Mouse (Mus musculus) neural tube, embryonic 15.5 days (tissue): ENCODE data around the gene Stmn1. TPM values are rescaled to one million over a fixed set of nuclear protein-coding genes. Genes with fewer than 3 reads are reported as not detected.

Experiments
- ATAC-seq: fragments of 200-750 bp; cut with Nextera tagmentation; 2 replicates; pipeline ENCODE4 v1.8.0; 2017; ENCODE audit warnings: mild to moderate bottlenecking, moderate TSS enrichment, moderate library complexity; ENCODE audit not compliant: low FRiP score
- H3K27ac ChIP-seq: fragments of 300-500 bp; sonication (generic); replicated peaks from 2 replicates; pipeline ENCODE4 v1.5.1; 2015; ENCODE audit warnings: mild to moderate bottlenecking, inconsistent platforms
- H3K27me3 ChIP-seq: fragments of 300-500 bp; sonication (generic); replicated peaks from 2 replicates; pipeline ENCODE4 v1.6.1; 2015; ENCODE audit warnings: inconsistent platforms
- H3K36me3 ChIP-seq: fragments of 300-500 bp; sonication (generic); 2 replicates; pipeline ENCODE4 v1.6.1; 2015; ENCODE audit warnings: inconsistent platforms
- H3K4me1 ChIP-seq: fragments of 300-500 bp; sonication (generic); 2 replicates; pipeline ENCODE4 v1.6.1; 2015; ENCODE audit warnings: inconsistent platforms
- H3K4me2 ChIP-seq: fragments of 300-500 bp; sonication (generic); 2 replicates; pipeline ENCODE4 v1.6.1; 2015; ENCODE audit warnings: inconsistent platforms, mild to moderate bottlenecking, moderate library complexity
- H3K4me3 ChIP-seq: fragments of 300-500 bp; sonication (generic); replicated peaks from 2 replicates; pipeline ENCODE4 v1.5.1; 2015; ENCODE audit warnings: mild to moderate bottlenecking, inconsistent platforms
- H3K9ac ChIP-seq: fragments of 300-500 bp; sonication (generic); replicated peaks from 2 replicates; pipeline ENCODE4 v1.6.1; 2015; ENCODE audit warnings: mild to moderate bottlenecking, inconsistent platforms
- H3K9me3 ChIP-seq: fragments of 300-500 bp; sonication (generic); replicated peaks from 2 replicates; pipeline ENCODE4 v1.6.1; 2016; ENCODE audit warnings: inconsistent platforms
- WGBS: fragments of 180-500 bp; shearing (Covaris S2); methylation state at CpG from one replicate; pipeline ENCODE4 v1.1.7; 2015; ENCODE audit warnings: mixed read lengths; 5-methylcytosine and 5-hydroxymethylcytosine counted together
- polyA plus RNA-seq: library from polyadenylated mRNA; unstranded; fragments of >200 nt; fragmentation: Nextera tagmentation; extraction: Ambion mirVana; gene quantifications from 2 replicates; pipeline ENCODE4 v1.2.1, GENCODE M21; 2015

The Stmn1 gene
- polyA plus RNA-seq, 1 experiment from 2014 or later, result 4,915 TPM

GRCm38 (mm10) chr4:134505966-134506594 lies 38.0 kb downstream of the Stmn1 start:
- peaks cover 5% of the 10 kb centered on the region for H3K4me1 ChIP-seq
- H3K9ac ChIP-seq, result no peak overlapping the region
- H3K27ac ChIP-seq, result no peak overlapping the region
- WGBS, result 85% methylated on average over 3 of the region's 4 CpGs
- peaks cover 18% of the 10 kb centered on the region for H3K36me3 ChIP-seq
- H3K4me2 ChIP-seq, result no peak overlapping the region
- no peak overlapping the region for H3K4me3 ChIP-seq
- H3K27me3 ChIP-seq, result no peaks in the 10 kb centered on the region
- ATAC-seq, result no peak
- H3K9me3 ChIP-seq, result no peaks in the 10 kb centered on the region

DNA sequence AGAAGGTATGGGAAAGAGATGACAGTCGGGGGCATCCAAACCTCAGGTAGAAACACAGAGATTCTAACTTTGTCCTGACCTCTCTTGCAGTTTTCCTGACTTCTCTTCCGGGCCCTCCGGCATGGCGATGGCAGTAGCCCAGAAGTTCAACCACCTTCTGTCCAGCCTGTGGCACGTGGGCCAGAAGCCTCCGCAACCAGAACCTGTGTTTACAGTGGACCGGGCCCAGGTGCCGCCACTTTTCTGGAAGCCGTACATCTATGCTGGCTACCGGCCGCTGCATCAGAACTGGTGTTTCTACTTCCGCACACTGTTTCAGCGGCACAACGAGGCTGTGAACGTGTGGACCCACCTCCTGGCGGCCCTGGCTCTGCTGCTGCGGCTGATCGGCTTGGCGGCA lies 38.6 kb downstream of the Stmn1 start:
- 92% methylated on average over 19 of the region's 19 CpGs for WGBS
- H3K27me3 ChIP-seq, result no peaks in the 10 kb centered on the region
- no peaks in the 10 kb centered on the region for H3K9me3 ChIP-seq
- H3K4me3 ChIP-seq, result no peak overlapping the region
- peaks cover 8% of the 10 kb centered on the region for H3K4me1 ChIP-seq
- H3K27ac ChIP-seq, result no peak overlapping the region
- ATAC-seq, result no peak
- H3K36me3 ChIP-seq, result peaks cover 18% of the 10 kb centered on the region
- no peak overlapping the region for H3K9ac ChIP-seq
- no peak overlapping the region for H3K4me2 ChIP-seq

DNA sequence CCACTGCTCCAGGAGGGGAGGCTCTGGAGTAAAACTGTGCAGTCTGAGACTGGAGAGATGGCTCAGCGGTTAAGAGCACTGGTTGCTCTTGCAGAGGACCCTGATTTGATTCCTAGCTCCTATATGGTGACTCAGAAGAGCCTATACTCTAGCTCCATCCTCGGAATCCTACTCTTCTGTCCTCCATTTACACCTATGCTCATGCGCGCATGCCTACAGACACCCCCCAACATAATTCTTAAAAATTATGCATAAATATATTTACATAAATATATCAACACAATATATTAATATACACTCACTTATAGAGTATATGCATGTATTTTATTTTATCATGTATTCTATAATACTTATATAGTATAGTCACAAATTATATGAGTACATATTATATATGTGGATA lies 42.3 kb downstream of the Stmn1 start:
- no peaks in the 10 kb centered on the region for H3K27me3 ChIP-seq
- H3K4me2 ChIP-seq, result peak overlapping the region; percentile 98
- WGBS, result 82% methylated on average over 4 of the region's 4 CpGs
- H3K36me3 ChIP-seq, result peaks cover 18% of the 10 kb centered on the region
- peaks cover 13% of the 10 kb centered on the region for H3K4me1 ChIP-seq
- no peak overlapping the region for H3K27ac ChIP-seq
- peak overlapping the region; percentile 53; the same call in 1 of the 2 replicates for H3K4me3 ChIP-seq
- ATAC-seq, result 0 out of 2 replicates have a peak, but pooled peaks have one; percentile 39
- H3K9me3 ChIP-seq, result no peaks in the 10 kb centered on the region
- H3K9ac ChIP-seq, result no peak overlapping the region

GRCm38 (mm10) chr4:134510845-134511411 lies 42.8 kb downstream of the Stmn1 start, which contains the start of gene Aunip:
Aunip (plus strand) TSS chr4:134510999.
- Histone ChIP-seq H3K9me3 (no peaks in the 10 kb centered on the region), H3K4me3 (peak within 1 kb of the TSS; percentile 53), H3K4me1 (peaks cover 13% of the 10 kb centered on the region), H3K4me2 (peak within 1 kb of the TSS; percentile 98), H3K9ac (peak within 1 kb of the TSS; percentile 43), H3K36me3 (peaks cover 18% of the 10 kb centered on the region), H3K27ac (no peak within 1 kb of the TSS), H3K27me3 (no peaks in the 10 kb centered on the region)
- WGBS, result under 1% methylated on average over 42 of the region's 42 CpGs
- ATAC-seq, result peak; percentile 95

GRCm38 (mm10) chr4:134511730-134512129 lies 43.6 kb downstream of the Stmn1 start:
- no peak overlapping the region for H3K27ac ChIP-seq
- H3K27me3 ChIP-seq, result no peaks in the 10 kb centered on the region
- no peak overlapping the region for H3K9ac ChIP-seq
- WGBS, result 77% methylated on average over 6 of the region's 6 CpGs
- no peak overlapping the region for H3K4me3 ChIP-seq
- no peaks in the 10 kb centered on the region for H3K9me3 ChIP-seq
- no peak for ATAC-seq
- H3K4me2 ChIP-seq, result peak overlapping the region; percentile 98
- H3K4me1 ChIP-seq, result peaks cover 13% of the 10 kb centered on the region
- H3K36me3 ChIP-seq, result peaks cover 17% of the 10 kb centered on the region

DNA sequence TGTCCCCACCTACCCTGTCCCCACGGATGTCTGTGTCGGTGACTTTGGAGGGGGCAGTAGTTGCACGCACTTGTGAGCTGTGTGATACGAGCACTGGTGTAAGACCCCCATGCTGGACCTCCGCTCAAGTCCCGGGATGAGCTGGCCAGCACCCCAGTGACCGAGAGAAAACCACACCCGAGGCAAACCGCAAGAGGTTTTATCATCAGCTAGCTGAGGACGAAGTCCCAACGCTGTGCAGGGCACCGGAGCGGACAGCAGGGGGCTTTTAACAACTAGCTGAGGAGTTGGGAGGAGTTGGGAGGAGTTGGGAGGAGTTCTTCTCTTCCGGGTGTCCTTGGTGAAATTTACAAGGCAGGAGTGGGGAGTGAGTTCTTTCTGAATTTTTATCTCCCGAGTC lies 44.7 kb downstream of the Stmn1 start:
- no peaks in the 10 kb centered on the region for H3K27me3 ChIP-seq
- ATAC-seq, result no peak
- peak overlapping the region; percentile 43 for H3K4me2 ChIP-seq
- H3K36me3 ChIP-seq, result peaks cover 6% of the 10 kb centered on the region
- H3K4me1 ChIP-seq, result peaks cover 13% of the 10 kb centered on the region
- H3K9ac ChIP-seq, result no peak overlapping the region
- no peaks in the 10 kb centered on the region for H3K9me3 ChIP-seq
- 15% methylated on average over 15 of the region's 15 CpGs for WGBS
- no peak overlapping the region for H3K4me3 ChIP-seq
- no peak overlapping the region for H3K27ac ChIP-seq

DNA sequence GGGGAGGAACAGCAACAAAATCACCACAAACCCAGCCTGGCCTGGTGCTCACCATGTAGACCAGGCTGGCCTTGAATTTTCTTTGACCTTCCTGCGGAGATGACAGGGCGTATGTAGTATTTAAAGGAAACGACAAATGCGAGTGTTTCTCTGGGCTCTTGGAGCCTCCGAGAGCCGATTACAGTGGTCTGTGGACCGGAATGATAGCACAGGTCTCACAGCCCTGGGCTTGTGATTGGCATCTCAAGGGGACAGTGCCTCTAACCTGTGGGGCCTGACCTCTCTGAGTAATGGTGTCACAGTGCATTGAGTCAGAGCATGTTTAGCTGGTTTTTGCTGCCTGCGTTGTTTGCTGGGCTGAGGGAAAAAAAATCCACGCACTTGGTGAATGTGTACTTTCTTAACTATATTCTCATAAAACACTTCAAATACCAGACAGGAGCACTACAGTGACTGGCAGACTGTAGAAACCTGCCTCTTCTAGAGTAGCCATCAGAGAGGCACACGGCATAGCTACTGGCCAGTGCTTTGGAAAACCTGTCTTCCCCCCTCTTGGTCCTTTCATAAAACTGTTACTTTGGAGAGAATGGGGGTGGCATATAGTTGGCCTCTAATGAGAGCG lies 46.3 kb downstream of the Stmn1 start:
- Histone ChIP-seq H3K27ac (no peak overlapping the region), H3K36me3 (no peaks in the 10 kb centered on the region), H3K27me3 (no peaks in the 10 kb centered on the region), H3K9ac (no peak overlapping the region), H3K4me1 (peaks cover 13% of the 10 kb centered on the region), H3K4me3 (no peak overlapping the region), H3K4me2 (no peak overlapping the region), H3K9me3 (no peaks in the 10 kb centered on the region)
- ATAC-seq, result no peak
- 94% methylated on average over 11 of the region's 11 CpGs for WGBS

GRCm38 (mm10) chr4:134515614-134516013 lies 47.5 kb downstream of the Stmn1 start:
- no peak for ATAC-seq
- H3K9me3 ChIP-seq, result no peaks in the 10 kb centered on the region
- no peaks in the 10 kb centered on the region for H3K36me3 ChIP-seq
- H3K27me3 ChIP-seq, result no peaks in the 10 kb centered on the region
- H3K4me2 ChIP-seq, result no peak overlapping the region
- H3K27ac ChIP-seq, result no peak overlapping the region
- no peak overlapping the region for H3K4me3 ChIP-seq
- H3K4me1 ChIP-seq, result peaks cover 13% of the 10 kb centered on the region
- 88% methylated on average over 7 of the region's 7 CpGs for WGBS
- H3K9ac ChIP-seq, result no peak overlapping the region

- Histone ChIP-seq H3K27ac (no peak overlapping the region), H3K9me3 (no peaks in the 10 kb centered on the region), H3K9ac (no peak overlapping the region), H3K4me2 (no peak overlapping the region), H3K4me3 (no peak overlapping the region), H3K4me1 (peaks cover 5% of the 10 kb centered on the region; the same call in 1 of the 2 replicates), H3K27me3 (no peaks in the 10 kb centered on the region), H3K36me3 (no peaks in the 10 kb centered on the region)
- ATAC-seq, result no peak
- WGBS, result 80% methylated on average over 8 of the region's 8 CpGs
Measured at GRCm38 (mm10) chr4:134516981-134517380, 48.9 kb downstream of the Stmn1 start.

- H3K4me1 ChIP-seq, result peaks cover 1% of the 10 kb centered on the region; the same call in 1 of the 2 replicates
- no peak overlapping the region for H3K4me3 ChIP-seq
- H3K36me3 ChIP-seq, result no peaks in the 10 kb centered on the region
- H3K9ac ChIP-seq, result no peak overlapping the region
- H3K4me2 ChIP-seq, result no peak overlapping the region
- 87% methylated on average over 10 of the region's 10 CpGs for WGBS
- no peak overlapping the region for H3K27ac ChIP-seq
- no peaks in the 10 kb centered on the region for H3K9me3 ChIP-seq
- H3K27me3 ChIP-seq, result no peaks in the 10 kb centered on the region
- ATAC-seq, result no peak
Measured at GRCm38 (mm10) chr4:134517719-134518118, 49.6 kb downstream of the Stmn1 start.

DNA sequence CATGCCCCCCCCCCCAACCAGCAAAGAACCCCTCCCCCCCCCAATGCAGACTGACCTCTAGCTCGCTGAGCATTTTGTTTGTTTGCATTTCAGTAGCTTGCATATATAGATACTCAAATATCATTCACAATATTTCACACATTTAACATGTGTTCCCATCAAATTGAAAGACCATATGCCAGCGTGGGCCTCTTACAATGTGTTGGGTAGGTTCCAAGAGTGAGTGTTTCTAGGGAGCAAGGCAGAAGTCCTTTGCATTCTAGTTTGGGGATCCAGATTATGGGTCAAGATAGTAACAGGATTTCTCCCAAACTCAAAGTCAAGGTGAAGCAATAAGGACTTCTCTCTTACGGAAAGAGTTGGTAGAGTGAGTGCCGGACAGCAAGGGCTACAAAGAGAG lies 50.4 kb downstream of the Stmn1 start:
- H3K9ac ChIP-seq, result no peak overlapping the region
- no peak overlapping the region for H3K4me3 ChIP-seq
- H3K27me3 ChIP-seq, result no peaks in the 10 kb centered on the region
- no peaks in the 10 kb centered on the region for H3K36me3 ChIP-seq
- no peaks in the 10 kb centered on the region for H3K9me3 ChIP-seq
- H3K4me2 ChIP-seq, result no peak overlapping the region
- H3K27ac ChIP-seq, result no peak overlapping the region
- WGBS, result 92% methylated on average over 4 of the region's 4 CpGs
- no peak for ATAC-seq
- H3K4me1 ChIP-seq, result no peaks in the 10 kb centered on the region

DNA sequence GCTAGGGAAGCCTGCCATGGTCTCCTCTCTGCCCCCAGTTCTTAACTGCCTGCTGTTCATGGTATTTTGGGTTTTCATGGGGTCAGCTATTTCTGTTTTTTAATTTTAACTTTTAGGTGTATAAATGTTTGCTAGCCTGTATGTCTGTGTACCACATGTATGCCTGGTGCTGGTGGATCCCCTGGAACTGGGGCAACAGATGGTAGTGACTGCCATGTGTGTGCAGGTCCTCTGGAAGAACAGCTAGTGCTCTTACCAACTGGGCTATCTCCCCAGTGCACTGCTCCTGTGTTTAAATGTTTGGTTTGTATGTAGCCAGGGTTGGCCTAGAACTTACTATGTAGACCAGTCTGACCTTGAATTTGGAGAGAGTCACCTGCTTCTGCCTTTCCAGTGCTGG lies 51.2 kb downstream of the Stmn1 start:
- ATAC-seq, result no peak
- H3K9ac ChIP-seq, result no peak overlapping the region

More for the DNA sequence above, 51.2 kb downstream of the Stmn1 start:
- H3K9me3 ChIP-seq, result no peaks in the 10 kb centered on the region
- H3K36me3 ChIP-seq, result no peaks in the 10 kb centered on the region
- no peak overlapping the region for H3K4me2 ChIP-seq
- H3K4me3 ChIP-seq, result no peak overlapping the region
- H3K4me1 ChIP-seq, result no peaks in the 10 kb centered on the region
- H3K27ac ChIP-seq, result no peak overlapping the region
- no peaks in the 10 kb centered on the region for H3K27me3 ChIP-seq
